Mouse (Mus musculus): ENCODE data around the gene Map3k11. TPM values are rescaled to one million over a fixed set of nuclear protein-coding genes. Genes with fewer than 3 reads are reported as not detected.

Map3k11 gene
- total RNA-seq (2017), result 23.9 and 34.3 TPM in 2 replicates

DNA sequence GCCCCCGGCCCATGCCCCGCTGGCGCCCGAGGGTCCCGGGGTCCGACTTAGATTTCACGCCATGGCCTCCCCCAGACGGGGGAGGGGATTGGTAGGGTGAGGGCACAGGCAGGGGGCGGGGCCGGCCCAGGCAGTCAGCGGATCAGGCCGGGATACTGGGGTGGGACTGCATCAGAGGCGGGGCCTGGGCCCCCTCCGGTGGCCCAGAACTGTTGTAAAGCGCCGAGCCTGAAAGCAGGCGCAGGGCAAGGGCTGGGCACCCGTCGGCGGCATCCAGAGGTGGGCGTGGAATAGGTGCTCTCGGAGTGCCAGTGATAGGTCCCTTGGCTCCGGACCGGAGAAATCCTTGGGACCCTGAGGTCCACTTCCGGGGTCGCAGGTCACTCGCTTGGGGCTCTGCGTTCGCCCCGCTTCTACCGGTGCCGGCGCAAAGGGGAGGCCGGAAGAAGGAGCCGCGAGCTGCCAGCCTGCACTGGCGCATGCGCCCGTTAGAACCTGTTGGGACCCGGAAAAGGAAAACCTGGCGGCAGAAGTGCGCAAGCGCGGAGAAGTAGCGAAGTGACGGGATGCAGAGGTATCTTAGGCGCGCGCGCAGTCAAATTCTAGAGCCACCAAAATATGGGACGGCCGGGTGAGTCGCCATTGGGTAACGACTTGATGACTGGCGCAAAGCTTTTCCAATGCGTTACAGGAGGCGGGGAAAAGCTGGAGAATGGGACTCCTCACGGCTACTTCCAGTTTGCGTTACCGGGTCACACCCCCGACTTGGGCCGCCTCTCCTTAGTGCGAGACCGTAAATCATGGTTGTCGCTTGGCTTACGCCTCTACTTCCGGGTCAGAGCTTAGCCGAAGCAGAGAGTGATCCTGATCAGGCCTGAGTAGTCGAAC, at the start of gene Map3k11, which contains the start of gene Pcnx3:
Map3k11 (plus strand) TSS at position 543 of the 888 bp plus-strand sequence.
Pcnx3 (minus strand) TSS at position 709 of the 888 bp plus-strand sequence.
- peak; percentile 73 to 75 for ATAC-seq (replicated peaks in 1 of 2; ENCODE audit: insufficient read depth in 1 of 2, low FRiP score in 2 of 2, low TSS enrichment in 1 of 2, low read depth in 1 of 2, poor library complexity in 2 of 2, severe bottlenecking in 2 of 2)

DNA sequence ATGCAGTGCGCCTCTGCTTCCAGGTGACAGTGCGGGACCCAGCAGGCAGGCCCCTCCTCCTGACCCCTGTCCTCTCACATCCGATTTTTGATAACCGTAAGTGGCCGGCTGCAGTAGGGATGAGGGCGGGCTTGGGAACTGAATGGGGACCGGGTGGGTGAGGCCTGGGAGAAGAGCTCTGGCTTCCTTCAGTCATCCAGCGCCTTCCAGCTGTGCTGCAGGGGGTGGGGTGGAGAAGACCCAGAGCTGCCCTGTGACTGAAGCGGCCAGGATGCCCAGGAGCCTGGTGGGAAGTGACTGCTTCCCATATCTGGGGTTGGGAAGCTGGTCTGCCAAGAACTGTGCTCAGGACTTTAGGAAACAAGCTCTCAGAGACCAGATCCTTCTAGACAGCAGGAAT, 48.2 kb upstream of the Map3k11 start:
- no peak for ATAC-seq (replicated peaks in 1 of 2; ENCODE audit: insufficient read depth in 1 of 2, low FRiP score in 2 of 2, low TSS enrichment in 1 of 2, low read depth in 1 of 2, poor library complexity in 2 of 2, severe bottlenecking in 2 of 2)

DNA sequence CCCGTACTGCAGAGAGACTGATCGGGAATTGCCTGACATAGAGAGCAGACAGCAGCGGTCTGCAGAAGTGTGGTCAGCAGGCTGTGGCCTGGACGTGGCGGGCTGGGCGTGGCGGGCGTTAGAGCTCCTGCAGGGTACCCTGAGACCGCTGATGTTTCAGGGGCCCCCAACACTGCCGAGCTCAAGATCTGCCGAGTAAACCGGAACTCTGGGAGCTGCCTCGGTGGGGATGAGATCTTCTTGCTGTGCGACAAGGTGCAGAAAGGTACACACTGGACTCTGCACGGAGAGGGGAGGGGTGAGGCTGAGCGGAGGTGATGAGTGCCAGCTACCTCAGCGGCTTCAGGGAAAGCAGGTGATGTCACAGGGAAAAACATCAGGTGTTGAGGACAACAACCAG, 47.5 kb upstream of the Map3k11 start:
- ATAC-seq (replicated peaks in 1 of 2; ENCODE audit: insufficient read depth in 1 of 2, low FRiP score in 2 of 2, low TSS enrichment in 1 of 2, low read depth in 1 of 2, poor library complexity in 2 of 2, severe bottlenecking in 2 of 2), result no peak

DNA sequence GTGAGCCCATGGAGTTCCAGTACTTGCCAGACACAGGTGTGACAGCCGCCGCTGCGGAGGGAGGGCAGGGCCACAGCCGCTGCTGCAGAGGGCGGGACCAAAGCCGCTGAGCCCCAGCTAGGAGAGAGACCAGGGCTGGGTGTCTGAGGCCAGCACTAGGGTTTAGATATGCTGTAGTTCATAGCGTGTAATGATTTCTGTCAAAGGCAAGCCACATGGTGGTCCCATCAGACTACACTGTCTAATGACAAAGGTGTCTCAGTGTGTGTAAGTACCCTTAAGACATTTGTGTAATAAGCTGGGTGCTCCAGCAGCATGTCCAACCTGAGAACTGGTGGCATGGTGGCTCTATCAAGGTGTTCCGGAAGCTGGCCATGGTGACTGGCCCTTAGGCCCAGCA, 46.9 kb upstream of the Map3k11 start:
- ATAC-seq (replicated peaks in 1 of 2; ENCODE audit: insufficient read depth in 1 of 2, low FRiP score in 2 of 2, low TSS enrichment in 1 of 2, low read depth in 1 of 2, poor library complexity in 2 of 2, severe bottlenecking in 2 of 2), result no peak

DNA sequence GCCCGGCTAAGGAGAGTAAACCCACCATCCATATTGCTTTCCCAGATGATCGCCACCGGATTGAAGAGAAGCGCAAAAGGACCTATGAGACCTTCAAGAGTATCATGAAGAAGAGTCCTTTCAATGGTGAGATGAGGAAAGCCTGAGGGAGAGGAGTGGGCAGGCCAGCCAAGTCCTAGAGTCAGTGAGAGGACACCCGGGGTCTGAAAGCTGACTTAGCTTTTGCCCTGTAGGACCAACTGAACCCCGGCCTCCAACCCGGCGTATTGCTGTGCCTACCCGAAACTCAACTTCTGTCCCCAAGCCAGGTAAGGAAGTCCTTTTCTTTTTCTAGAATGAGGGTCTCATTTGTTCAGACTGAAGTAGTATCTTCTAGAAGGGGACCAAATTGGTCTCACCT, 43.3 kb upstream of the Map3k11 start:
- ATAC-seq (replicated peaks in 1 of 2; ENCODE audit: insufficient read depth in 1 of 2, low FRiP score in 2 of 2, low TSS enrichment in 1 of 2, low read depth in 1 of 2, poor library complexity in 2 of 2, severe bottlenecking in 2 of 2), result no peak

DNA sequence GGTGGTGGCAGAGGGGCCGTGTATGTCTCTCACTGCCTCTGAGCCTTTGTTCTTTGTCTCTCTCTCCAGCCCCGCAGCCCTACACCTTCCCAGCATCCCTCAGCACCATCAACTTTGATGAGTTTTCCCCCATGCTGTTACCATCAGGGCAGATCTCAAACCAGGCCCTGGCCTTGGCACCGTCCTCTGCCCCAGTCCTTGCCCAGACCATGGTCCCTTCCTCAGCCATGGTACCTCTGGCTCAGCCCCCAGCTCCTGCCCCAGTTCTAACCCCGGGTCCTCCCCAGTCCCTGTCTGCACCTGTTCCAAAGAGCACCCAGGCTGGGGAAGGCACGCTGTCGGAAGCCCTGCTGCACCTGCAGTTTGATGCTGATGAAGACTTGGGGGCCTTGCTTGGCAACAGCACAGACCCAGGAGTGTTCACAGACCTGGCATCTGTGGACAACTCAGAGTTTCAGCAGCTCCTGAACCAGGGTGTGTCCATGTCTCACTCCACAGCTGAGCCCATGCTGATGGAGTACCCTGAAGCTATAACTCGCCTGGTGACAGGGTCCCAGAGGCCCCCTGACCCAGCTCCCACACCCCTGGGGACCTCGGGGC, 41.7 kb upstream of the Map3k11 start:
- no peak for ATAC-seq (replicated peaks in 1 of 2; ENCODE audit: insufficient read depth in 1 of 2, low FRiP score in 2 of 2, low TSS enrichment in 1 of 2, low read depth in 1 of 2, poor library complexity in 2 of 2, severe bottlenecking in 2 of 2)

DNA sequence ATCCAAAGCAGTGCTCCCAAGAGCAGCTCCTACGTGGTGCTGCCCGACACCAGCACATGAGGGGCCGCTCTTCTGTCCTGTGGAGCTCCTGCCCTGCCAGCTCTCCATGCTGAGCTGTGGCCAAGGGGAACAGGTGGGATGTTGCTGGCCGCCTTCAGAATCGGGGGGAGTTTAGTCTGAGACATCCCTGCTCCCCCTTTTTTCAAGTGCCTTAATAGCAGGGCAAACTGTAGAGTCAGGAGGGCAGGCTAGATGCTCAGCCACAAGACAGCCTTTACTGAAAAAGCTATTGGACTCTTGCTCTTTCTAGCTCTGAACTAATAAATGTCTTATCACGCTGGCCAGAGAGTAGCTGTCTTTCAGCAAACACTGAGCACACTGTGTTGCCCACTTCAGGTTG, 40.8 kb upstream of the Map3k11 start:
- no peak for ATAC-seq (replicated peaks in 1 of 2; ENCODE audit: insufficient read depth in 1 of 2, low FRiP score in 2 of 2, low TSS enrichment in 1 of 2, low read depth in 1 of 2, poor library complexity in 2 of 2, severe bottlenecking in 2 of 2)

DNA sequence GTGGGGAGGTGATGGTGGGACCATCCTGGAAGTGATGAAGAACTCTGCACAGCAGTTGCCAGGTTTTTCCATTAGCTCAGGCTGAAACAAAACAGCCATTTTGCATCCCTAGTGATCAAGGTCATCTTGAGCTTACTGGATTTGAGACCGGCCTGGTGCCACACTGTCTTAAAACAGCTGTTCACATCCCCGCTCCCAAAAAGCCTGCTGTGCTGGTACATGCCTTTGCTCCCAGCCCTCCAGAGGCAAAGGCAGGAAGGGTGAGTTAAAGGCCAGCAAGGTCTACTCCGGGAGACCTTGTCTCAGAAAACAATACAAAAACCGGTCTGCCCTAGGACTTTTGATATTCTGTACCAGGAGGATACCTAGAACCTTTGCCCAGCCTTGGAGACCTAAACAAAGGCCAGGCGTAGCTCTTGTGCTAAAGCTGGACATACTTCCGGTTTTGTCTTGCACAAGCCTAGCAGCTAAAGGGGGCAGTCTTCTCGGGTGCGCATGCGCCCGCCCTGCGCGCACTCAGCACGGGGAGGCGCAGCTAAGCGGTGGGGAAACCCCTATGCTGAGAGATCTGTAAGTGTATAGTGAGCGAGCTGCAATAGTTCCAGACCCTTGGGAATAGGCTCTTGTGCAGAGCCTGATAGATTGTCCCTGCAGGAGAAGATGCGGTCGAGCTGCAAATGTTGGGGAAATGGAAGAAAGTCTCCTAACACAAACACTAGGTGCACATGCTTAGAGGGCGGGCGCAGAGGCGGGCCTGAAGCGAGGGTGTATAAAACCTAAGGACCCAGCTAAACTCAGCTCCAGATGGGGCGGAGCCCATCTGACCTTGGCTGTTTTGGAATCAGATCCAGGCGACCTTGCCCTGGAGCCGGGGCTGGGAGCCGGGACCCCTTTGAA, 39.9 kb upstream of the Map3k11 start:
- peak; percentile 81 to 95 for ATAC-seq (replicated peaks in 1 of 2; ENCODE audit: insufficient read depth in 1 of 2, low FRiP score in 2 of 2, low TSS enrichment in 1 of 2, low read depth in 1 of 2, poor library complexity in 2 of 2, severe bottlenecking in 2 of 2)

DNA sequence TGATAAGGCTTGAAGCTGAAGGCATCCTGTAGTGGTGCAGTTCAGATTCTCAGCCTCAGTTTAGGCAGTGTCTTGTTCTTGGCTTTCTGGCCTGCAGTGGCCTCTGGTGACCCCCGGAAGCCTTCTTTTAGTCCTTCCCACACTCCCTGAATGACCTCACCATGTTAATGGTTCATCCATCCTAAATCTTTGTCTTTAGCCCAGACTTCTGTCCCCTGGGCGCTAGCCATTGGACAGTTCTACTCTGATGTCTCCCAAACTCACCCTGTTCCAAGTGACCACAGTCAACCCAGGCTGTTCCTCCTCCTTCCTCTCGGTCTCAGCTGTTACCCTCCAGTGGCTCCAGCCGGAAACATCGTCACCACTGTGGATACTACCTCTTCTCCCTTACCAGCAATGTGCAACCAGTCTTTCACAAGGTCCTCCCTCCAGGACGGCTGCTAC, 39.2 kb upstream of the Map3k11 start:
- peak; percentile 25 to 56; a peak in 2 of 4 replicates for ATAC-seq (replicated peaks in 1 of 2; ENCODE audit: insufficient read depth in 1 of 2, low FRiP score in 2 of 2, low TSS enrichment in 1 of 2, low read depth in 1 of 2, poor library complexity in 2 of 2, severe bottlenecking in 2 of 2)

DNA sequence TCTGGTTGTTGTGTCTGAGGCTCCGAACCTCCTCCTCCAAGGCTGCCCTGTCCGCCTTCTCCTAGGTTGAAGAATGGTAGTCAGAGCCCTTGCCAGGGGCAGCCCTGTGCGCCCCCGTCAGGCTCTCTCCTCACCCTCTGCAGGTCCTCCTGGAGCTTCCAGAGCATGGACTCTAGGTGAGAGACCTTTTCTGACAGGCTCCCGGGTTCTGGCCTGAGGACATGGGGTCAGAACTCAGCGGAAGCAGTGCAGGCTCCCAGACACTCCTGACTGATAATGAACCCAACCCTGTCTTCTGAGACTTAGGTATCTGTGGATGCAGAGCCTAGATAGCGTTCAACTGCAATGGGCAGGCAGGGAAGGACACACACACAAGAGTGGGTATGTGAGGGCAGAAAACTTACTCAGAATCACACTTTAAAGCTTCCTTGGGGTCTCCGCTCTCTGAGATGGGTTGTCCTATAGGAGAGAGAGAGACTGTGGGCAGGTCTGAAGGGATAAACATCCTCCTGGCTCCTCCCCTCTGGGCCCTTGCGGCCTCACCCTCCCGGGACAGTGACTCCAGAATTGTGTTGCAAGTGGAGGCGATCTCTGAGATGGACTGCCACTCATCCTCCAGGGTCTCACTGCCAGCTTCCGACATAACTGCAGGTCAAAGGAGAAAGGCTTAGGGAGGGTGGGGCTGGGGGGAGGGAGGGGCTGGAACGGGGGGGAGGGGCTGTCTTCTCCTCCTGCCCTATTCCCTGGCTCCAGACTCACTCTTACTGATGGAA, 36.9 kb upstream of the Map3k11 start:
- no peak for ATAC-seq (replicated peaks in 1 of 2; ENCODE audit: insufficient read depth in 1 of 2, low FRiP score in 2 of 2, low TSS enrichment in 1 of 2, low read depth in 1 of 2, poor library complexity in 2 of 2, severe bottlenecking in 2 of 2)

DNA sequence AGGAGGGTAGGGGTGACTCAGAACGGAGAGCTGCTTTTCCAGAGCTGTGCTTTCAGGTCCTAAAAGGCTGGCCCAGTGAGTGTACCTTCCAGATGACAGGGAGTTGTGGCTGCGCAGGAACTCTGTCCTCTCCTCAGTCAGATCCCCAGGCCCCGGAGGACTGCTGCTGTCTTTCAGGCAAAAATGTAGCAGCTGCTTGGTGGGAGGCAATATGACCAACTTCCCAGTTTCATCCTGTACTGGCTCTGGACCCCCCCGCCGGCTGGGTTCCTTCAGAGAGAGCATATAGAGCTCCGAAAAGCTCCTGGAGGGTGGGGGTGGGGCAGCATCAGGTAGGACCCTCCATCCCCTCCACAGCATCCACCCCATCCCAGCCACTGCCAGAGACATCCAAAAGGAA, 36.0 kb upstream of the Map3k11 start:
- no peak for ATAC-seq (replicated peaks in 1 of 2; ENCODE audit: insufficient read depth in 1 of 2, low FRiP score in 2 of 2, low TSS enrichment in 1 of 2, low read depth in 1 of 2, poor library complexity in 2 of 2, severe bottlenecking in 2 of 2)

DNA sequence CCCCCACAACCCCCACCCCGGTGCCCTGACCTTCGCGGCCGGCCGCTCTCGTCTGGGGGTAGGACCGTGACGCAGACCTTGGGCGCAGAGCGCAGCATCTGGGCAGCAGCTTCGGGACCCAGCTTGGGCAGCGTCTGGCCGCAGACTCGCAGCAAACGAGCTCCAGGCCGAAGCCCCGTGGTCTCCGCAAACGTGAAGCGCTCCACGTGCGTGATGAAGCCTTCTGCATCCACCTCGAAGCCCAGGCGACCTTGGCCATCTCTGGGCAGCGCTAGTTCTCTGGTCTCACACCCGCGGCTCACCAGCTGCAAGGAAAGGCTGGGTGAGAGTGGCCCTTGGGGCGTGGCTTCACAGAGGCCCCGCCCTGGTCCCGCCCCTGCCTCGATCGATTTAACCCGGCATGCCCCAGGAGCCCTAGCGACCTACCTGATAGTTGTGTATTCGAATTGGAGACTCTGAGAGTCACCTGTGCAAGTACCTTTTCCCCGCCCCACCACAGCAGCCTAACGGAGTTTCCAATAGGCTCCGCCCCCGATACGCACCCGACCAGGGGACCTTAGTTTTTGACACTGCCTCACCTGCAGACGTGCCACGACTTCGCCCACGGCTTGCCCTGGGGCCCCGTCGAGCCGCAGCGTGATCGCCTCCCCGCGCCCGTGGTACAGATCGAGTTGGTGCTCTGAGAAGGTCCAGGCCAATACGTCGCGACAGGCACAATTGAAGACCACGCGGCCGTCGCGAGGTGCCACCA, 34.4 kb upstream of the Map3k11 start:
- no peak for ATAC-seq (replicated peaks in 1 of 2; ENCODE audit: insufficient read depth in 1 of 2, low FRiP score in 2 of 2, low TSS enrichment in 1 of 2, low read depth in 1 of 2, poor library complexity in 2 of 2, severe bottlenecking in 2 of 2)

DNA sequence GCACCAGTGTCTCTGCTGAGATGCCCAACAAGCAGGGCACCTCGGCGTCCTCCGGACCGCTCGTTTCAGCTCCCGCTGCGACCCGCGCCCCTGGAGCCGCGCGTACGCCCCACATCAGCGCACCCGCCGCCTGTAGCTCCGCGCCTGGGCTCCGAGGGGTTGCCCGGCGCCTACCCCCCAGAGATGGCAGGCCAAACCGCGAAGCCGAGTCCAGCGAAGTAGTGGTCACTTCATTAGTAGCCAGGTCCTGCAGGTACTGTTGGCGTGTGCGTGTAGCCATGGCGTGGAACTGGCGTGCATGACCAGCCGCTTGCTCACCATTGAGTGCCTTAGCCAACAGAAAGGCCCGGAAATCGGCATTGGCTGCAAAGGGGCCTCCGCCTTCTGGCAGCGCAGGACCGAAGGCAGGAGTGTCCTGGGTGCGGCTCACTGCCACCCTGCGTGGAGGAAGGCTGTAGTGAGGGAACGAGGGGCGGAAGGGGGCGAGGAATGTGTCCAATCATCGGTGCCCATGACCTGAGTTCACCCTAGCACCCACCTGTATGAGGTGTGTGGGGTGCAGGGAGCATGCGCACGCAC, 33.7 kb upstream of the Map3k11 start:
- ATAC-seq (replicated peaks in 1 of 2; ENCODE audit: insufficient read depth in 1 of 2, low FRiP score in 2 of 2, low TSS enrichment in 1 of 2, low read depth in 1 of 2, poor library complexity in 2 of 2, severe bottlenecking in 2 of 2), result no peak

DNA sequence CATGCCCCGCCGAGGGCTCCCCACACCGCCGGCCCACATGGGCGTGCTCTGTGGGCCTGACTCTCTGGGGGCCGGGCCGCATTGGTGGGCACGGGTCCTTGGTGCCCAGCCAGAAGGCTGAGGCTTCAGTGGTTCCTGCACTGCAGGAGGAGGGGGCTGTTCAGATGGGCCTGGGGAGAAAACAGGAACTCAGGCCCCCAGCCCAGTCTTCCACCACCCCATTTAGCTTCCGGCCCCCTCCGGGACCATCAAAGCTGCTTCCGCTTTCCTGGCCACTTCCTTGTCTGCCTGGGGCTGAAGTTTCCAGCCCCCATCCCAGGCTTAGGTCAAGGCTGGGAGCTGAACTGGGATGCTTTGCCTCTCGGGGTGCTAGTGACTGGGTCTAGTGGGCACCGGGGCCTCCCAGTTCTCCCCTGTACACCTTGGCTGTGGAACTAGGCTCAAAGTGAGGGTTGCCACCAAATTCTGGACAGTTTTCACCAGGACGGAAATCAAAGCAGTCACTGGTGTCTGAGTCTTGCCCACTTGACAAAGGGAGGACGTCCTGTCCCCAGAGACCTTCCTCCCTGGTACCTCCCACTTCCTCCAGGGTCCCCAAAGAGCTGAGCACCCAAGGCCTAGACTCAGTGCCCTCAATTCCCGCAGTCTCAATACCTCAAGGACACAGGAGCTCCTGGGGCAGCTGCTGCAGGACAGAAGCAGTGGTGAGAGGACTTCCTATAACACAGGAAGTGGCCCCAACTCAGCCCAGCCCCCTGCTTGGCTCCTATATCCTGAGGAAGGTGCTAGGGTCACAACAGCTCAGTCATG, 27.4 kb upstream of the Map3k11 start:
- peak; percentile 56 to 61 for ATAC-seq (replicated peaks in 1 of 2; ENCODE audit: insufficient read depth in 1 of 2, low FRiP score in 2 of 2, low TSS enrichment in 1 of 2, low read depth in 1 of 2, poor library complexity in 2 of 2, severe bottlenecking in 2 of 2)

DNA sequence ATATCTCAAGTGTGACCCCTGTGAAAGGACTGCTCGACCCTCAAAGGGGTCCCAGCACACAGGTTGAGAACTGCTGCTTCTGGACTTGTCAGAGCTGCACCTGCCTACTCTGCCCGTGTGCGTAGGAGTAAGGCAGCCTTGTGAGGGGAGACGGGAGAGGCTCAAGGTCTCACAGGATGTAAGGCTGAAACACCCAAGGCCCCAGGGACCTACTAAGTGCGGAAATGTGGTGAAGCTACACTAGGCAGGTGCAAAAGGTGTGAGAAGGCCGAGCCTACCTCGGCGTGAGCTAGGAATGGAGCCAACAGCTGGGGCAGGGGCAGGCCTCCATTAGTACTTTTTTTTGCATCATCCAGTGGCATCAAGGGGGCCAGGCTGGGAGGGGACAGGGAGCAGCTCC, 26.2 kb upstream of the Map3k11 start:
- ATAC-seq (replicated peaks in 1 of 2; ENCODE audit: insufficient read depth in 1 of 2, low FRiP score in 2 of 2, low TSS enrichment in 1 of 2, low read depth in 1 of 2, poor library complexity in 2 of 2, severe bottlenecking in 2 of 2), result no peak
